Mouse (Mus musculus): ENCODE results near the gene 0610040J01Rik. TPM values are rescaled to one million over a fixed set of nuclear protein-coding genes. Genes with fewer than 3 reads are reported as not detected.

0610040J01Rik gene
- polyA plus RNA-seq, 1 experiment = 1.4 TPM

DNA sequence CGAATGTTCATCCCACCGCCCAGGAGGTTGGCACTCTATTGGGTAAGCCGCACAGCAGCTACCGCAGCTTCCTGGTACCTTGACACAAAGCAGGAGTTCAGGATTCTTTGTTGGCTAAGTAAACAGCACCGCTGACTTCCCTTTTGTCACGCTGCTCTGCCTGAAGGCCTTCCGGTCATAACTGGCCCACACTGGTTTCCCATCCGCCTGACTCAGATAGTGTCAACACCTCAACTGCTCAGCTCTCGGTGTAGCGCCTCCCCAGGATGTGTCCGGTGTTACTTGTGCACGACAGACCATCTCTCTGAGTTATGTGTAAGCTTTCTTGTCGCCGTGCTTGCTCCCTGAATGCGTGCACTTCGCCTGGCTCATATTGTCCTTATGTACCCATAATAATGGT, 62.7 kb downstream of the 0610040J01Rik start:
- no peak for TF ChIP-seq CTCF (IDR thresholded peaks at IDR 0.05; ENCODE audit: extremely low read depth, insufficient read depth, insufficient read length, insufficient replicate concordance)
- TF ChIP-seq POLR2A (IDR thresholded peaks at IDR 0.05; ENCODE audit: low read depth, low read length) = no peak
- Histone ChIP-seq H3K4me1 (ENCODE audit: control insufficient read depth, insufficient read depth, insufficient read length) (no peaks in the 10 kb centered on the region), H3K27ac (ENCODE audit: insufficient read depth, low read length) (no peak overlapping the region), H3K27me3 (ENCODE audit: control insufficient read depth, insufficient read depth, low read length) (no peaks in the 10 kb centered on the region), H3K36me3 (ENCODE audit: control insufficient read depth, insufficient read depth, low read length) (no peaks in the 10 kb centered on the region), H3K4me3 (ENCODE audit: extremely low read depth, insufficient read depth, insufficient read length) (no peak overlapping the region)
- no peak for DNase-seq (ENCODE audit: low read depth in 1 of 2, low spot score in 2 of 2)
- 80% methylated on average over 16 of the region's 16 CpGs for WGBS

DNA sequence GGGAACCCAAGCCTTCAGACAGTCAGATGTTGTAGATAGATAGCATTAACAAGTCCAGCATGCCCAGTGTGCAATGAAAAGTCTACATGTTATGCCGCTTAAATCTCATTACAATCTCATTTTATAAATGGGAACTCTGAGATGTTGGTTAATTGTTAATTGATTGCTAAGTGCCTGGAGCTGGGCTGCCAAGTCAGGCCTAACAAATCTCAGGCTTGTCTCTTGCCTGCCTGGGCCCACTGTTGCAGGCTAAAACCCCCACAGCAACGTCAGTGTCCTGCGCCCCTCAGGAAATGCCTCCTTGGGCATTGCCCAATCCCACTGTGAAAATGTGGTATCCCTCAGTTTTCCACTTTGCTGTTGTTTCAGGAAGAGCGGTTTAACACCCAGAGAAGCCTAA, 63.9 kb downstream of the 0610040J01Rik start:
- TF ChIP-seq POLR2A (IDR thresholded peaks at IDR 0.05; ENCODE audit: low read depth, low read length) (no peak), CTCF (IDR thresholded peaks at IDR 0.05; ENCODE audit: extremely low read depth, insufficient read depth, insufficient read length, insufficient replicate concordance) (no peak)
- H3K27ac ChIP-seq (ENCODE audit: insufficient read depth, low read length) = no peak overlapping the region
- no peak for DNase-seq (ENCODE audit: low read depth in 1 of 2, low spot score in 2 of 2)
- no peaks in the 10 kb centered on the region for H3K27me3 ChIP-seq (ENCODE audit: control insufficient read depth, insufficient read depth, low read length)
- H3K4me1 ChIP-seq (ENCODE audit: control insufficient read depth, insufficient read depth, insufficient read length) = no peaks in the 10 kb centered on the region
- no peak overlapping the region for H3K4me3 ChIP-seq (ENCODE audit: extremely low read depth, insufficient read depth, insufficient read length)
- WGBS = 95% methylated on average over 4 of the region's 4 CpGs
- H3K36me3 ChIP-seq (ENCODE audit: control insufficient read depth, insufficient read depth, low read length) = no peaks in the 10 kb centered on the region

GRCm38 (mm10) chr5:63879026-63879425, 66.9 kb downstream of the 0610040J01Rik start:
- Histone ChIP-seq H3K4me1 (ENCODE audit: control insufficient read depth, insufficient read depth, insufficient read length) (no peaks in the 10 kb centered on the region), H3K4me3 (ENCODE audit: extremely low read depth, insufficient read depth, insufficient read length) (no peak overlapping the region), H3K27ac (ENCODE audit: insufficient read depth, low read length) (no peak overlapping the region), H3K27me3 (ENCODE audit: control insufficient read depth, insufficient read depth, low read length) (no peaks in the 10 kb centered on the region), H3K36me3 (ENCODE audit: control insufficient read depth, insufficient read depth, low read length) (no peaks in the 10 kb centered on the region)
- 90% methylated on average over 10 of the region's 10 CpGs for WGBS
- no peak for DNase-seq (ENCODE audit: low read depth in 1 of 2, low spot score in 2 of 2)
- TF ChIP-seq POLR2A (IDR thresholded peaks at IDR 0.05; ENCODE audit: low read depth, low read length) = no peak
- TF ChIP-seq CTCF (IDR thresholded peaks at IDR 0.05; ENCODE audit: extremely low read depth, insufficient read depth, insufficient read length, insufficient replicate concordance) = no peak

- 86% methylated on average over 5 of the region's 5 CpGs for WGBS
- Histone ChIP-seq H3K27ac (ENCODE audit: insufficient read depth, low read length) (no peak overlapping the region), H3K27me3 (ENCODE audit: control insufficient read depth, insufficient read depth, low read length) (no peaks in the 10 kb centered on the region), H3K4me3 (ENCODE audit: extremely low read depth, insufficient read depth, insufficient read length) (no peak overlapping the region), H3K4me1 (ENCODE audit: control insufficient read depth, insufficient read depth, insufficient read length) (no peaks in the 10 kb centered on the region), H3K36me3 (ENCODE audit: control insufficient read depth, insufficient read depth, low read length) (no peaks in the 10 kb centered on the region)
- TF ChIP-seq CTCF (IDR thresholded peaks at IDR 0.05; ENCODE audit: extremely low read depth, insufficient read depth, insufficient read length, insufficient replicate concordance) (no peak), POLR2A (IDR thresholded peaks at IDR 0.05; ENCODE audit: low read depth, low read length) (no peak)
- DNase-seq (ENCODE audit: low read depth in 1 of 2, low spot score in 2 of 2) = no peak
Measured at GRCm38 (mm10) chr5:63886292-63886691, 74.1 kb downstream of the 0610040J01Rik start.

- H3K4me1 ChIP-seq (ENCODE audit: control insufficient read depth, insufficient read depth, insufficient read length) = no peaks in the 10 kb centered on the region
- peak; percentile 7 to 23 for DNase-seq (ENCODE audit: low read depth in 1 of 2, low spot score in 2 of 2)
- no peaks in the 10 kb centered on the region for H3K27me3 ChIP-seq (ENCODE audit: control insufficient read depth, insufficient read depth, low read length)
- 27% methylated on average over 6 of the region's 6 CpGs for WGBS
- no peaks in the 10 kb centered on the region for H3K36me3 ChIP-seq (ENCODE audit: control insufficient read depth, insufficient read depth, low read length)
- TF ChIP-seq CTCF (IDR thresholded peaks at IDR 0.05; ENCODE audit: extremely low read depth, insufficient read depth, insufficient read length, insufficient replicate concordance) = no peak
- no peak for TF ChIP-seq POLR2A (IDR thresholded peaks at IDR 0.05; ENCODE audit: low read depth, low read length)
- no peak overlapping the region for H3K27ac ChIP-seq (ENCODE audit: insufficient read depth, low read length)
- no peak overlapping the region for H3K4me3 ChIP-seq (ENCODE audit: extremely low read depth, insufficient read depth, insufficient read length)
Measured at GRCm38 (mm10) chr5:63886709-63887108, 74.5 kb downstream of the 0610040J01Rik start.

GRCm38 (mm10) chr5:63887111-63887510, 74.9 kb downstream of the 0610040J01Rik start:
- DNase-seq (ENCODE audit: low read depth in 1 of 2, low spot score in 2 of 2) = peak in 1 of 2 experiments; percentile 7
- Histone ChIP-seq H3K27ac (ENCODE audit: insufficient read depth, low read length) (no peak overlapping the region), H3K4me3 (ENCODE audit: extremely low read depth, insufficient read depth, insufficient read length) (no peak overlapping the region), H3K27me3 (ENCODE audit: control insufficient read depth, insufficient read depth, low read length) (no peaks in the 10 kb centered on the region), H3K36me3 (ENCODE audit: control insufficient read depth, insufficient read depth, low read length) (no peaks in the 10 kb centered on the region), H3K4me1 (ENCODE audit: control insufficient read depth, insufficient read depth, insufficient read length) (no peaks in the 10 kb centered on the region)
- TF ChIP-seq POLR2A (IDR thresholded peaks at IDR 0.05; ENCODE audit: low read depth, low read length) = no peak
- TF ChIP-seq CTCF (IDR thresholded peaks at IDR 0.05; ENCODE audit: extremely low read depth, insufficient read depth, insufficient read length, insufficient replicate concordance) = no peak
- 96% methylated on average over 4 of the region's 4 CpGs for WGBS

- Histone ChIP-seq H3K27ac (ENCODE audit: insufficient read depth, low read length) (no peak overlapping the region), H3K4me1 (ENCODE audit: control insufficient read depth, insufficient read depth, insufficient read length) (no peaks in the 10 kb centered on the region), H3K36me3 (ENCODE audit: control insufficient read depth, insufficient read depth, low read length) (no peaks in the 10 kb centered on the region), H3K27me3 (ENCODE audit: control insufficient read depth, insufficient read depth, low read length) (no peaks in the 10 kb centered on the region), H3K4me3 (ENCODE audit: extremely low read depth, insufficient read depth, insufficient read length) (no peak overlapping the region)
- no peak for TF ChIP-seq POLR2A (IDR thresholded peaks at IDR 0.05; ENCODE audit: low read depth, low read length)
- no peak for TF ChIP-seq CTCF (IDR thresholded peaks at IDR 0.05; ENCODE audit: extremely low read depth, insufficient read depth, insufficient read length, insufficient replicate concordance)
- no peak for DNase-seq (ENCODE audit: low read depth in 1 of 2, low spot score in 2 of 2)
- WGBS = 90% methylated on average over 4 of the region's 4 CpGs
Measured at GRCm38 (mm10) chr5:63891241-63891640, 79.1 kb downstream of the 0610040J01Rik start.

Measured in spleen, adult 2 months (tissue).